Mouse (Mus musculus) stomach, embryonic 14.5 days (tissue): ENCODE results near the gene Adamtsl3. TPM values are rescaled to one million over a fixed set of nuclear protein-coding genes. Genes with fewer than 3 reads are reported as not detected.

Experiments
- polyA plus RNA-seq: library from polyadenylated mRNA; unstranded; fragments of >200 nt; fragmentation: Nextera tagmentation; extraction: Ambion mirVana; gene quantifications from 2 replicates; pipeline ENCODE4 v1.2.1, GENCODE M21; 2014

Gene Adamtsl3
- polyA plus RNA-seq, 1 experiment from 2014 or later, result 1.5 TPM

Other genes with a start within 250 kb of the Adamtsl3 start
- 14.6 and 15.9 TPM in 2 replicates for gene Sh3gl3, start 161.9 kb upstream of the Adamtsl3 start, polyA plus RNA-seq